Comparison of ENCODE assay signal across 21 mouse cellular contexts in the genomic region with DNA sequence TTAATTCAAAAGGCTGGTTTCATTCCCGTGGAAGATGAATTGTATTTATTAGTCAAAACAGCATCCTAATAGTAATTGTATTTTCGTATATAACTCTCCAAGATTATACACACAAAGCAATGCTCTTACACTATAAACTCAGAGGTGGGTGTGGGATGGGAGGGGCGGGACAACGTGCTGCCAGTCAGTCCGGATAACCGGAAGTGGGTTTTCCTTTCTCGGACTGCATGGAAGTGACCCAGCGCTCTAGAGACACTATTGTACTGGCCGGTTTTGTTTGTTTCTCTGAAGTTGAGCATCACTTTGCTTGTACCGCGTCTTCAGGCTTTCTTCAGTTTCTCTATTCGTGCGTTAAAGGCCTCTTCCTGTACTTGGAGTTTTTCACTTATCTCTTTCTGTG.
"Had no signal": no experiment of that assay in that cellular context is flagged by ENCODE, and none has a peak within 500 bp of the region (broad histone marks: within the 10 kb centered on the region; RNA-seq: fewer than 3 reads in every experiment).

No protein-coding gene starts in this region.

- H3K4me3 ChIP-seq: intestine, embryonic 15.5 days; kidney, embryonic 15.5 days; layer of hippocampus, adult 2 months; limb, embryonic 10.5 days; limb, embryonic 13.5 days; midbrain, embryonic 12.5 days; myocyte; neural tube, embryonic 13.5 days; stomach, embryonic 15.5 days had no signal

- H3K4me1 ChIP-seq: kidney, embryonic 15.5 days; neural tube, embryonic 13.5 days; stomach, embryonic 15.5 days had no signal

- H3K27ac ChIP-seq: intestine, embryonic 15.5 days; kidney, embryonic 15.5 days; layer of hippocampus, adult 2 months; limb, embryonic 10.5 days; limb, embryonic 13.5 days; midbrain, embryonic 12.5 days; neural tube, embryonic 13.5 days; stomach, embryonic 15.5 days had no signal

- DNase-seq: kidney, adult 11 months; kidney, adult 8-10 months; kidney, postnatal 10 days; layer of hippocampus, adult 9-11 months; lung, embryonic 14.5 days; lung, postnatal 36 days; retina, postnatal 1 day; right cerebral cortex, postnatal 25 days; spleen, adult 18-20 months; thymus, postnatal 25 days had no signal

- H3K4me2 ChIP-seq: intestine, embryonic 15.5 days; kidney, embryonic 15.5 days; limb, embryonic 13.5 days; lung, embryonic 14.5 days; midbrain, embryonic 12.5 days; neural tube, embryonic 13.5 days; stomach, embryonic 15.5 days had no signal

- H3K36me3 ChIP-seq: intestine, embryonic 15.5 days; kidney, embryonic 15.5 days; limb, embryonic 10.5 days; limb, embryonic 13.5 days; midbrain, embryonic 12.5 days; neural tube, embryonic 13.5 days; stomach, embryonic 15.5 days had no signal

- H3K27me3 ChIP-seq: intestine, embryonic 15.5 days; kidney, embryonic 15.5 days; limb, embryonic 13.5 days; midbrain, embryonic 12.5 days; neural tube, embryonic 13.5 days; stomach, embryonic 15.5 days had no signal

- ATAC-seq: intestine, embryonic 15.5 days; lung, postnatal 0 days; midbrain, embryonic 16.5 days had no signal

- H3K9ac ChIP-seq: intestine, embryonic 15.5 days; kidney, embryonic 15.5 days; limb, embryonic 13.5 days; lung, embryonic 14.5 days; midbrain, embryonic 12.5 days; neural tube, embryonic 13.5 days; stomach, embryonic 15.5 days had no signal

- H3K9me3 ChIP-seq: intestine, embryonic 15.5 days; limb, embryonic 10.5 days; limb, embryonic 13.5 days; midbrain, embryonic 12.5 days; neural tube, embryonic 13.5 days; stomach, embryonic 15.5 days had no signal
